Mouse (Mus musculus): ENCODE measurements at regions not wholly inside any gene's neighbourhood (a gene's known extent, or its start where the extent isn't known, plus 50 kb on each side); places are given as distances from the start of the nearest gene placed in this dataset.
"Not testable (repeated sequence)": the region's sequence is repeated elsewhere in the genome, so short reads cannot be mapped to it uniquely, and the experiment has no call there.

DNA sequence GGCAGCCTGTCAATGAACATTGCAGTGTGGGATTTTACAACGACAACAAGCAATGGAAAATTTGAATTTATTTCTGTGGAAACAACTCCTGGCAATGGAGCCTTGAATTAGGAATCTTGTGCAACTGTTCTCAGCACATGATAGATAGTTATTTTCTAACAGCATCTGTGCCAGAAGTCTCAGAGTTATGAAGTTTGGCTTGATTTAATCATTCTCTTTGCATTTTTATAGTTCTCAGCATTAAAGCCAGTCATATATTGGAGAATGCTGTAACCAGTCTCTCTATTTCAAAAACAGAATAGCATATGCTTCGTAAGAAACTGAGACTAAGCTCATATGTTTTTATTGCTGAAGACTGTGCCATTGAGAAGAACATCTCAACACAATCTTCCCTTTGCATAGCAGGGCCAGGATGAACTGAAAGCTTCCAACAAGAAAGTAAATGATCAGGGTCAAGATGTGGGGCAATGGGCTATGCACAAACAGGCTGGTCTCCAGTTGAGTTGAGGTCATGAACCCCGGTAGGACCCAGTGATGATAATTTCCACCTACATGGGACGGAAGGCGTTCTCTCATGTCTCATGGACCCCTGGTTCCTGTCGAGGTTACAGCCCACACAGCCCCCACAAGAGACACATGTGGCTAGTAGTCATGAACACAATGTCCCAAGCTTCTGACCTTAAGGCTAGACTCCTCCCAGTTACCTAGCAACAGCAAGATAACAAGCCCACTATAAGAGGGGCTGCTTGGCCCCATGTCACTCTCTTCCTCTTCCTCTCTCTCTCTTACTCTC, 89.0 kb upstream of the Sec61g start:
- Histone ChIP-seq H3K4me3 (replicated peaks; ENCODE audit: insufficient read depth, low read depth, low read length) (no peak overlapping the region), H3K27ac (ENCODE audit: insufficient read depth, low read length) (no peak overlapping the region), H3K27me3 (ENCODE audit: control insufficient read depth, insufficient read depth, low read length) (no peaks in the 10 kb centered on the region; the same call in 1 of the 2 replicates), H3K4me1 (ENCODE audit: control insufficient read depth, insufficient read depth, low read length) (no peaks in the 10 kb centered on the region)
- TF ChIP-seq POLR2A (IDR thresholded peaks at IDR 0.05; ENCODE audit: borderline replicate concordance, insufficient read depth, low read length) (no peak), CTCF (IDR thresholded peaks at IDR 0.05; ENCODE audit: borderline replicate concordance, insufficient read depth, low read depth, low read length) (no peak)
- 84% methylated on average over 6 of the region's 6 CpGs for WGBS
- no peak for DNase-seq

DNA sequence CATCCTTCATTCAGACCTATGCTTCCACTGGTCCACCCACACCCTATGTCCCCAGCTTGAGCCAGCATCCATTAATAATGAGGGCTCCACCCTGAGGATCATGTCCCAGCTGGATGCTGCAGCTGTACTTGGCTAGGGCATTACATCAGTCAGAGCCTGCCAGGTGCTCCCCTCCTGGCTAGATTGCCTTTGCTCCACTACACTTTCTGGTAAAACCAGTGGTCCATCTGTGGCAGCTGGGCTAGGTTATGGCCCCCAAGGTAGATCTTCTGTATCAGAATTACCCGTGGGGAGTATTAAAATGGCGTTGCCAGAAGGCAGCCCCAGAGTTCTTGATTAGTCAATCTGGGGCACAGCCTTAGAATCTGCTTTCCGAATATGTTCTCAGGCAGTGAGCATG, 94.7 kb upstream of the Sec61g start:
- no peak overlapping the region for H3K27ac ChIP-seq (ENCODE audit: insufficient read depth, low read length)

DNA sequence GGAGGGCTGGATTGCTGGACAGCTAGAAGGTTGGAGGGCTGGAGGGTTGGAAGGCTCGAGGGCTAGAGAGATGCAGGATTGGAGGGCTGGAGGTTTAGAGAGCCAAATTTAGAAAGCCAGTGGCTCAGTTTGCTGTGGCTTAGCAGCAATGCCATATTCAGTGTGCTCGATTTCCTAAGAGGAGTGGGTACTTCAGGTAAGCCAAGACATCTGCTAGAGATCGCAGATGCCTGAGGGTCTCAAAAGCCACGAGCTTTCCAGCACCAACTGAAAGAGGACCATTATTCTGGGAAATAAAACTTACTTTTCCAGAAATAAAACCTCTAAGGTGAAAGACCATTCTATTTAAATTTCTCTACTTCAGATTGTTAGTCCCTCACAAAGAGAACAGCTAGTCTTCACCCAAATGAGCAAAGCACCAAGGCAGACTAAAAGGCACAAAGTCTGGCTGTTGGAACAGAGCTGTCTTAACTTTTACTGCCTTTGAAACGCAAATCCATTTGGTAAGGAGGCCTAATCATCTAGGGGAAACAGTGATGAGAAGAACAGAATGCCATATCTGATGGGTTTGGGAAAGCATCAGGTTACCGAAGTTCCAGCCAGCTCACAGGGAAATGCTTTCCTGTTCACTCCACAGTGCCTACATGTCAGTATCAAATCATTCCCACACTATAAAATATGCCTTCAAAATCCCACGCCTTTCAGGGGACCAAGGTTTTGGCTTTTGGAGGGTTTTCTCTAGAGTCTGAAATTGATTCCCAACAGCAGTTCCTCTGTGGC, 98.3 kb upstream of the Sec61g start:
- no peak for TF ChIP-seq POLR2A (IDR thresholded peaks at IDR 0.05; ENCODE audit: borderline replicate concordance, insufficient read depth, low read length)
- TF ChIP-seq CTCF (IDR thresholded peaks at IDR 0.05; ENCODE audit: borderline replicate concordance, insufficient read depth, low read depth, low read length), result no peak
- Histone ChIP-seq H3K27ac (ENCODE audit: insufficient read depth, low read length) (no peak overlapping the region), H3K27me3 (ENCODE audit: control insufficient read depth, insufficient read depth, low read length) (no peaks in the 10 kb centered on the region), H3K4me3 (replicated peaks; ENCODE audit: insufficient read depth, low read depth, low read length) (no peak overlapping the region), H3K4me1 (ENCODE audit: control insufficient read depth, insufficient read depth, low read length) (no peaks in the 10 kb centered on the region)
- WGBS, result 79% methylated on average over 7 of the region's 7 CpGs
- no peak for DNase-seq

More for the DNA sequence above, 94.7 kb upstream of the Sec61g start:
- no peak for DNase-seq
- no peaks in the 10 kb centered on the region; the same call in 1 of the 2 replicates for H3K27me3 ChIP-seq (ENCODE audit: control insufficient read depth, insufficient read depth, low read length)
- no peaks in the 10 kb centered on the region for H3K4me1 ChIP-seq (ENCODE audit: control insufficient read depth, insufficient read depth, low read length)
- no peak overlapping the region for H3K4me3 ChIP-seq (replicated peaks; ENCODE audit: insufficient read depth, low read depth, low read length)
- WGBS, result 44% methylated on average over 3 of the region's 3 CpGs
- no peak for TF ChIP-seq CTCF (IDR thresholded peaks at IDR 0.05; ENCODE audit: borderline replicate concordance, insufficient read depth, low read depth, low read length)
- no peak for TF ChIP-seq POLR2A (IDR thresholded peaks at IDR 0.05; ENCODE audit: borderline replicate concordance, insufficient read depth, low read length)

DNA sequence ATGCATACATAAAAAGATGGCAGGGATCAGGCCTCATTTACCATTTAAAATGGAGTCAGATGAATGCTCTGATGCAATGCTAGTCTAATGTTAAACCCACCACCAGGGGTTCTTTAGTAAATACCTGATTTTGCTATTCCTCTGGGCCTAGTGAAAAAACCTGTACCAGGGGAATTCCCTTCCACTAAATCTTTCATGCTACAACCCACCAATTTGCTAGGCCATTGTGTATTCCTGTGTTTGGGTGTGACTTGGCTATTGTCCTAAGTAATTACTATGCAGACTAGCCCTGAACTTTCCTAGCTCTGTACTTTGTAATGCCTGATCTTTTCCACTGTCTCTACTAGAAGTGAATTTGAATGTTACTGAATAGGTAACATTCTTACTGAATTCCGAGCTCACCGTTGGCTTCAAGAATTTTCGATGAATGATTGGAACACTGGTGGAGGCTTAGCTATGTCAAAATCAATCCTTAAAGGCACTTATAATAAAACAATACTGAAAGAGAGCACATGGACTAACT, 99.7 kb upstream of the Sec61g start:
- H3K27ac ChIP-seq (ENCODE audit: insufficient read depth, low read length); H3K27me3 ChIP-seq (ENCODE audit: control insufficient read depth, insufficient read depth, low read length); H3K4me3 ChIP-seq (replicated peaks; ENCODE audit: insufficient read depth, low read depth, low read length); DNase-seq; H3K4me1 ChIP-seq (ENCODE audit: control insufficient read depth, insufficient read depth, low read length): not testable (repeated sequence)
- 95% methylated on average over 3 of the region's 3 CpGs for WGBS

DNA sequence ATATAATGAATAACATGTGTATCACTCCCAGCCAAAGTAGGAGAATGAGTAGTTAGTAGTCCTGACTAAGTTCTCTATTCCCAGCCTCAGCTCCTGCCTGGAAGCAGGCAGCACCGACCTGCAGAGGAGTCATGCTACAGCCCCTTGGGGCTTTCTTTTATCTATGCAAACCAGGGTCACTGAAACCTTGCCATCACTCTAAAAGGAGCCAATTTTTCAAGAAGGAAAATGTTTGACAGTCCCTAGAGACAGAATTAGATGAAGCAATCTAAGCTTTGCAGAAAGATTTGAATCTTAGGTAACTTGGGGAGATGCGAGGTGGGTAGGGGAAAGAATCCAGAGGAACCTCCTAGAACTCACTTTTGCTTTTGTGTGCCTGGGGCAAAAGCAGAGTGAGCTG, 103.5 kb upstream of the Sec61g start:
- Histone ChIP-seq H3K4me3 (replicated peaks; ENCODE audit: insufficient read depth, low read depth, low read length) (no peak overlapping the region), H3K27ac (ENCODE audit: insufficient read depth, low read length) (no peak overlapping the region), H3K27me3 (ENCODE audit: control insufficient read depth, insufficient read depth, low read length) (no peaks in the 10 kb centered on the region), H3K4me1 (ENCODE audit: control insufficient read depth, insufficient read depth, low read length) (no peaks in the 10 kb centered on the region)
- no peak for TF ChIP-seq CTCF (IDR thresholded peaks at IDR 0.05; ENCODE audit: borderline replicate concordance, insufficient read depth, low read depth, low read length)
- no peak for TF ChIP-seq POLR2A (IDR thresholded peaks at IDR 0.05; ENCODE audit: borderline replicate concordance, insufficient read depth, low read length)
- no peak for DNase-seq
- 40% methylated on average over 2 of the region's 2 CpGs for WGBS

DNA sequence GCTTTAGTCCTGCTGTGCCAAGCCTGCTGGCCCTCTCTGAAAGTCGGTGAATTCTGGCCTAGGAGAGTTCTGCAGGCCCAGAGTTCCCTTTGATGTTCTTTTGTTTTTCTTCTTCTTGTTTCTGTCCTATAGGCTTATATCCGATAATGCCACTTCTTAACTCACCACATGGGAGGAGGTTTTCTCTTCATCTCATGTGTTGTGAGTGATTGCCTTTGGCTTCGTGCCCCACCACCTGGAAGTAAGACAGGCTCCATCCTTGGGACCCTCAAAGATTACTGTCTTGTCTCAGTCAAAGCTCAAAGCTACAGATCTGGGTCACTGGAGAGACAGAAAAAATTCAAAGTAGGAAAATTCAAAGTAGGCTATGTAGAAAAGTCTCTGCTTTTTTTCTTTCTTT, 104.2 kb upstream of the Sec61g start:
- no peak for DNase-seq
- no peaks in the 10 kb centered on the region for H3K4me1 ChIP-seq (ENCODE audit: control insufficient read depth, insufficient read depth, low read length)
- no peak overlapping the region for H3K27ac ChIP-seq (ENCODE audit: insufficient read depth, low read length)
- no peaks in the 10 kb centered on the region for H3K27me3 ChIP-seq (ENCODE audit: control insufficient read depth, insufficient read depth, low read length)
- 35% methylated on average over 3 of the region's 3 CpGs for WGBS
- no peak for TF ChIP-seq CTCF (IDR thresholded peaks at IDR 0.05; ENCODE audit: borderline replicate concordance, insufficient read depth, low read depth, low read length)
- TF ChIP-seq POLR2A (IDR thresholded peaks at IDR 0.05; ENCODE audit: borderline replicate concordance, insufficient read depth, low read length), result no peak
- no peak overlapping the region for H3K4me3 ChIP-seq (replicated peaks; ENCODE audit: insufficient read depth, low read depth, low read length)

DNA sequence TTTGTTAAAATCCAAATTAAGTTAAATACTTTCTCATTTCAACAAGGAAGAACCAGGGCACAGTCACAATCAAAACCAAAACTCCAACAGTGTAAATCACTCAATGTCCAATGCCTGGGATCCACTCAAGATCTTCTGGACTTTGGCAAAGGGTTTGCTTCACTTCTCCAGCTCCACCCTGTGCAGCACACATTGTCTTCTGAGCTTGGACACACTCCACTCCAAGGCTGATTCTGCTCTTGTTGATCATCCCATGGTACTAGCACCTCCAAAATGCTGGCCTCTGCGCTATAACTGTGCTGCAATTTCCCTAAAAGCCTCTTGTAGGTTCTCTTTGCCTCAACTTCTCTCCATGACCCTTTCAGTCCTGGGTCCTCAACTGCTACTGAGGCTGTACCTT, 111.5 kb upstream of the Sec61g start:
- H3K27ac ChIP-seq (ENCODE audit: insufficient read depth, low read length), result no peak overlapping the region
- no peak for TF ChIP-seq POLR2A (IDR thresholded peaks at IDR 0.05; ENCODE audit: borderline replicate concordance, insufficient read depth, low read length)
- TF ChIP-seq CTCF (IDR thresholded peaks at IDR 0.05; ENCODE audit: borderline replicate concordance, insufficient read depth, low read depth, low read length), result no peak
- no peaks in the 10 kb centered on the region for H3K27me3 ChIP-seq (ENCODE audit: control insufficient read depth, insufficient read depth, low read length)
- 88% methylated on average over 1 of the region's 1 CpGs for WGBS
- DNase-seq, result no peak
- no peak overlapping the region for H3K4me3 ChIP-seq (replicated peaks; ENCODE audit: insufficient read depth, low read depth, low read length)
- H3K4me1 ChIP-seq (ENCODE audit: control insufficient read depth, insufficient read depth, low read length), result no peaks in the 10 kb centered on the region

DNA sequence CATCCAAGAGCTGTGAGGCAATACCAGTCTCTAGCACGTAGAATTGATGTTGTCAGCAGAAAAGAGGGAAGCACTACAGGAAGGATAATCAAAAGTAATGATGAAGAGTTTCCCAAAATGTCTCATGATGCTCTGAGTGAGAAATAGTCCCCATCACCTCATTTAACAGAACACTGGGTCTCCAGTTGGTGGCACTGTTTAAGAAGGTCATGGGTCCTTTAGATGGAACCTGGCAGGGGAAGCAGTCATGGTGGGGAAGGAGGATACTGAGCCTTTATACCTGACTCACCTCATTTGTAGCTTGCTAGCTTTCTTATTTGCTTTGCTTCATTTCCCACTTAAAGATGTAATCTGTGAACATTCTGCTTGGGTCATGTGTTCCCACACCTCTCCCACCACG, 115.4 kb upstream of the Sec61g start:
- no peaks in the 10 kb centered on the region for H3K4me1 ChIP-seq (ENCODE audit: control insufficient read depth, insufficient read depth, low read length)
- no peaks in the 10 kb centered on the region for H3K27me3 ChIP-seq (ENCODE audit: control insufficient read depth, insufficient read depth, low read length)
- TF ChIP-seq CTCF (IDR thresholded peaks at IDR 0.05; ENCODE audit: borderline replicate concordance, insufficient read depth, low read depth, low read length) (no peak), POLR2A (IDR thresholded peaks at IDR 0.05; ENCODE audit: borderline replicate concordance, insufficient read depth, low read length) (no peak)
- H3K4me3 ChIP-seq (replicated peaks; ENCODE audit: insufficient read depth, low read depth, low read length), result no peak overlapping the region
- no peak overlapping the region for H3K27ac ChIP-seq (ENCODE audit: insufficient read depth, low read length)
- 72% methylated on average over 2 of the region's 2 CpGs for WGBS
- DNase-seq, result no peak
